Mouse (Mus musculus): Measurements from ENCODE around the gene Gm10134. TPM values are rescaled to one million over a fixed set of nuclear protein-coding genes. Genes with fewer than 3 reads are reported as not detected.

Gene Gm10134
- polyA plus RNA-seq, 1 experiment = not detected

DNA sequence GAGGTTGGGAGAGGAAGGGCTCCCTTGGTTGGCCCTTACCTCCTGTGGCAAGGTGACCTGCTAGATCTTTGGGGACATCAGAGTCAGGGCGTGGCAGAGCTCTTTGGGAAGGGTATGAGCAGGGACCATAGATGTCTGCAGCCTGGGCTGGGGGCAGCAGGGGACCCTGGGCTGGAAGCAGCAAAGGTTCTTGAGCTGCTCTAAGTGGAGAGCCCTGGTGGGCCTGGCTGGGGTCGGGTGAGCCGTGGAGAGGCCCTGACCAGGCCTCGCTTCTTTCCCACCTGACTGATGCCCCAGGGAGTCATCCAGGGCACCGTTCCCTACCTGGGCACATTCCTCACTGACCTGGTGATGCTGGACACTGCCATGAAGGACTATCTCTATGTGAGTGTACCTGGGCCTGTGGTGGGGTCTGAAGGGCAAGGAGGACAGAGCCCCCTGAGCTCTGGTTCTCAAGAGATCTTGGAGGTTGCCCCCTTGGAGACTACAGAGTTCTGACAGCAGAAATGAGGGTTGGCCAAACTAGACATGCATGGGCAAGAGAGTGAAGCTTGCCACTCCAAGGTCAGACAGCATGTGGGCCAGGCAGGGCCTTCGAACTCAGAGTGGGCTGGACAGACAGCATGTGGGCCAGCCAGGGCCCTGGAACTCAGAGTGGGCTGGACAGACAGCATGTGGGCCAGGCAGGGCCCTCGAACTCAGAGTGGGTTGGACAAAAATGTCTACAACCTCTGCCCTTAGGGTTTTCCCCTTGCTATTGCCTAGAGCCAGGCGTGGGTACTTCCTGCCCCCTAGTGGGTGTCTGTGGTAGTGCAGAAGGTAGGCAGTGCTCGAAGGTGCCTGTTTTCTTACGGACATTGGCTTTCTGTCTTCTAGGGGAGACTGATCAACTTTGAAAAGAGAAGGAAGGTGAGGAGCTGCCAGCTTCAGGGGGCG lies 41.6 kb downstream of the Gm10134 start:
- no peak overlapping the region for H3K27ac ChIP-seq (ENCODE audit: insufficient read depth, low read length)
- TF ChIP-seq CTCF (IDR thresholded peaks at IDR 0.05; ENCODE audit: borderline replicate concordance, insufficient read depth, low read length) (peak; percentile 93), POLR2A (IDR thresholded peaks at IDR 0.05; ENCODE audit: low read depth, low read length) (no peak)

DNA sequence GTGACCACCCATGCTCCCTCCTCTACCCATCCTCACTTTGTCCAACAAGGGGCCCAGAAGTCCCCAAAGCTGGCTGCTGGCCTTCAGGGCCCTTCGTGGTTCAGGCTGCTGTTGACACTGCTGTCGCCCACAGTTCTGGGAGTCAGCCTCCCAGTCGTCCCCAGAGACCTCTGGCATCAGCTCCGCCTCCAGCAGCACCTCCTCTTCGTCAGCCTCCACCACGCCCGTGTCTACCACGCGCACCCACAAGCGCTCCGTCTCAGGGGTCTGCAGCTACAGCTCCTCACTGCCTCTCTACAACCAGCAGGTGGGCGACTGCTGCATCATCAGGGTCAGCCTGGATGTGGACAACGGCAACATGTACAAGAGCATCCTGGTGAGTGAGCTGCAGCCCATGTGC lies 43.3 kb downstream of the Gm10134 start:
- no peak overlapping the region for H3K27ac ChIP-seq (ENCODE audit: insufficient read depth, low read length)
- TF ChIP-seq POLR2A (IDR thresholded peaks at IDR 0.05; ENCODE audit: low read depth, low read length) (no peak), CTCF (IDR thresholded peaks at IDR 0.05; ENCODE audit: borderline replicate concordance, insufficient read depth, low read length) (no peak)
- no peak overlapping the region for H3K4me3 ChIP-seq (ENCODE audit: insufficient read depth, low read length)
- no peaks in the 10 kb centered on the region for H3K4me1 ChIP-seq (ENCODE audit: control insufficient read depth, insufficient read depth, low read length)

More for the DNA sequence above, 41.6 kb downstream of the Gm10134 start:
- Histone ChIP-seq H3K4me3 (ENCODE audit: insufficient read depth, low read length) (no peak overlapping the region), H3K4me1 (ENCODE audit: control insufficient read depth, insufficient read depth, low read length) (no peaks in the 10 kb centered on the region)

DNA sequence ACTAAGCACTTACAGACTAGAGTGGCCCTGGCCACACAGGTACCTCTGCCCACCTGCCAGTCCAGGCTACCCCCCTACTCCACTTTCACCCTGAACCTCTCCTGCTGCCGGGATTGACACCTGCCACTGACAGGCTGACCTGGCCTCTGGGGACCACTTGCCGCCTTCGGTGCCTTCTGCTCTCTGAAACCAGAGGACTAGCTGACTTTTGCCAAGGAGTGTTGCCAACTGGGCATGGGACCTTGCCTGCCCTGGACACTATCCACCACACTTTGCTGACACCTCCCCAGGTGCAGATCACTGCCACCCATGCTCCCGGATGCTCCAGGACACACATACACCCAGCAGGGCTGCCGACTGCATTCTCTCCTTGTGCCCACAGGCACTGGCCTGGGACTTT lies 46.4 kb downstream of the Gm10134 start:
- H3K27ac ChIP-seq (ENCODE audit: insufficient read depth, low read length) = no peak overlapping the region
- no peaks in the 10 kb centered on the region for H3K4me1 ChIP-seq (ENCODE audit: control insufficient read depth, insufficient read depth, low read length)
- H3K4me3 ChIP-seq (ENCODE audit: insufficient read depth, low read length) = no peak overlapping the region
- no peak for TF ChIP-seq POLR2A (IDR thresholded peaks at IDR 0.05; ENCODE audit: low read depth, low read length)
- no peak for TF ChIP-seq CTCF (IDR thresholded peaks at IDR 0.05; ENCODE audit: borderline replicate concordance, insufficient read depth, low read length)

Other genes with a start within 250 kb of the Gm10134 start
- gene Ppp1r26, start 59.3 kb upstream of the Gm10134 start, polyA plus RNA-seq (2011; ENCODE audit: insufficient read length, low read depth, missing spikeins) = 2.4 and 3.7 TPM in 2 replicates
- gene 1700007K13Rik, start 39.8 kb upstream of the Gm10134 start, polyA plus RNA-seq (2011; ENCODE audit: insufficient read length, low read depth, missing spikeins) = 6.6 and 6.8 TPM in 2 replicates
- 33.1 and 37.4 TPM in 2 replicates for gene Mrps2, start 38.0 kb upstream of the Gm10134 start, polyA plus RNA-seq (2011; ENCODE audit: insufficient read length, low read depth, missing spikeins)
- gene Gbgt1, start 9.2 kb upstream of the Gm10134 start, polyA plus RNA-seq (2011; ENCODE audit: insufficient read length, low read depth, missing spikeins) = not detected in 2 replicates
- gene Ralgds, start 7.0 kb downstream of the Gm10134 start, polyA plus RNA-seq (2011; ENCODE audit: insufficient read length, low read depth, missing spikeins) = 26.5 and 36.9 TPM in 2 replicates
- not detected in 2 replicates for gene Cel, start 57.3 kb downstream of the Gm10134 start, polyA plus RNA-seq (2011; ENCODE audit: insufficient read length, low read depth, missing spikeins)
- gene Gtf3c5, start 77.7 kb downstream of the Gm10134 start, polyA plus RNA-seq (2011; ENCODE audit: insufficient read length, low read depth, missing spikeins) = 15.1 and 23.1 TPM in 2 replicates
- not detected in 2 replicates for gene Gfi1b, start 115.9 kb downstream of the Gm10134 start, polyA plus RNA-seq (2011; ENCODE audit: insufficient read length, low read depth, missing spikeins)
- gene Tsc1, start 135.1 kb downstream of the Gm10134 start, polyA plus RNA-seq (2011; ENCODE audit: insufficient read length, low read depth, missing spikeins) = 18.5 and 22.2 TPM in 2 replicates
- gene Spaca9, start 193.6 kb downstream of the Gm10134 start, polyA plus RNA-seq (2011; ENCODE audit: insufficient read length, low read depth, missing spikeins) = 2.0 TPM in 1 of 2 replicates, not detected in the other
- gene Ak8, start 194.1 kb downstream of the Gm10134 start, polyA plus RNA-seq (2011; ENCODE audit: insufficient read length, low read depth, missing spikeins) = not detected in 2 replicates

Measured in embryonic fibroblast, embryonic 13.5 days (primary cell).